Mouse (Mus musculus) heart, adult 2 months (tissue): Measurements from ENCODE around the gene Ift81.

Experiments used
- CTCF ChIP-seq: fragments of 200-600 bp; IDR thresholded peaks from 2 replicates; pipeline ENCODE4 v1.8.1; 2022; ENCODE audit warnings: antibody characterized with exemption, mild to moderate bottlenecking, moderate library complexity
- EP300 ChIP-seq: fragments of 200-500 bp; IDR thresholded peaks from 2 replicates; pipeline ENCODE4 v1.6.1; 2011; ENCODE audit warnings: low read depth, low read length, control low read depth; ENCODE audit not compliant: insufficient read depth
- POLR2A ChIP-seq: fragments of 200-500 bp; IDR thresholded peaks from 2 replicates; pipeline ENCODE4 v1.6.1; 2011; ENCODE audit warnings: mild to moderate bottlenecking, low read depth, low read length, control low read depth; ENCODE audit not compliant: insufficient read depth

DNA sequence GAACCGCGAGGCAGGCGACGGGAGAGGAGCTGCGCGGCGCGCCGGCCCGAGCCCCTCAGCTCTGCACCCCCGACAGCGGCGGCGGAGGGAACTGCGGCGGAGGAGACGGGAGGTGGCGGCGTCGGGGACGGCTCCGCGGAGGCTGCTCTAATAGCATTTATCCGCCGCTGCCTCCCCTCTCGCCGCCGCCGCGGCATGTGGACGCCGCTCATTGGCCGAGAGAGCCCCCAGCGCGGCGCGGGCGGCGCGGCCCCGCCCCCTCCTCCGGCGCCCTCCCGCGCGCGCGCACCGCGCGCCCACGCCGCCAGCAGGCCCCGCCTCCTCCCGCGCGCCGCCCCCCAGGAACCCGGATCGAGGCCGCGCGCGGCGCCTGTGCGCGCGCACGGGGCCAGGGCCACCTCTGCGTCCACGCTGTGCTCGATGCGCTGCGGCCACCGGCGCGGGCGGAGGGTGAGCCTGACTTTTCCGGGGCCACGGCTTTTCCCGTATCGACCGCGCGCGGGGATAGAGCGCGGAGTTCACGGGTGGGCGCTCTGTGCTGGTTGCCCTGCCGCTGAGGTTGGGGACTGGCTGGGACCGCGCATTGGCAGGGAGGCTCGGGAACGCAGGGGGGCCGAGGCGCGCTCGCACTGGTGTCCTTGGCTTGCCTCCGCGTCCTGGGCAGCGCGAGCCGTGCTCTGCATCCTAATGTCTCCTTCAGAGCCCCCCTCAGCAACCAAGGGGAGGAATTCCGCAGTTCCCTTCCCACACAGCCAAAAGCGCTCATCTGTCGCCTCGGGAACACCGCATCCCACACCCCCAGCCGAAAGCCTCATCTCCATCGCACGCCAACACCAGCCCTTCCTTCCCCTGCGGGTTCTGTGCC lies 112.0 kb downstream of the Ift81 start, which contains the start of gene Atp2a2:
- TF ChIP-seq CTCF (peak; percentile 55), POLR2A (peak; percentile 88), EP300 (peak; percentile 21; the same call in 1 of the 2 replicates)
